Mouse (Mus musculus) cerebellum, postnatal 10 days (tissue): ENCODE results near the gene Plcxd2.

Experiments used
- DNase-seq, 2 experiments: peaks; one replicate each; pipeline ENCODE4 v3.0.0; 2021; ENCODE audit warnings: mixed read lengths in 2 of 2

Gene Plcxd2

GRCm38 (mm10) chr16:45935956-45936483, 74.0 kb downstream of the Plcxd2 start:
- DNase-seq, result no peak

GRCm38 (mm10) chr16:45934721-45935407, 75.2 kb downstream of the Plcxd2 start:
- no peak for DNase-seq

- no peak for DNase-seq
Observed at GRCm38 (mm10) chr16:45930308-45930707, 79.7 kb downstream of the Plcxd2 start.

GRCm38 (mm10) chr16:45928090-45928489, 81.9 kb downstream of the Plcxd2 start:
- no peak for DNase-seq

GRCm38 (mm10) chr16:45927601-45928000, 82.4 kb downstream of the Plcxd2 start:
- DNase-seq, result no peak

- no peak for DNase-seq
Observed at GRCm38 (mm10) chr16:45926875-45927274, 83.1 kb downstream of the Plcxd2 start.

GRCm38 (mm10) chr16:45923731-45924424, 86.1 kb downstream of the Plcxd2 start:
- DNase-seq, result no peak

GRCm38 (mm10) chr16:45922546-45923229, 87.3 kb downstream of the Plcxd2 start:
- DNase-seq, result peak in 1 of 2 experiments; percentile 7

GRCm38 (mm10) chr16:45919572-45919971, 90.4 kb downstream of the Plcxd2 start:
- peak in 1 of 2 experiments; percentile 4 for DNase-seq
